Mouse (Mus musculus): ENCODE data around the gene Camk2b. TPM values are rescaled to one million over a fixed set of nuclear protein-coding genes. Genes with fewer than 3 reads are reported as not detected.
"Not testable (repeated sequence)": the region's sequence is repeated elsewhere in the genome, so short reads cannot be mapped to it uniquely, and the experiment has no call there.

Gene Camk2b
- polyA plus RNA-seq (2016; fragmentation: Nextera tagmentation; extraction: Ambion mirVana) = 0.19 and 0.43 TPM in 2 replicates

DNA sequence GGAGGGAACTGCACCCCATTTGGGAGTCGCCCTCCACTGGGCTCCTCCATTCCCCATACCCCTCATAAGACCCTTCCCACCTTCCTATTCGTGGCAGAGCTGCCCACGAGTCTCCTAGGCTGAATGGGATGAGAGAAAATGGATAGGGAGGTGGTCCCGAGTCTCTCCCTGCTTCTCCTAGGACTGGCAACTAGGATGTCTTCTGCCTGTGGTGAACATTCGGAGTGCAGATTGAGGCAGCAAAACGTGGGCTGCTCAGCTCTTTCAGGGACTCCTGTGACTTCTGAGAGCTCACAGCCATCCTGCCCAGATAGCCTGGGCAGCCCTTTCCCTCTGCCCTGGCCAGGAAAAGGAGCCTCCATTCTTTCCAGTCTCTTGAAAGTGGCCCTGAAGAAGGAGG is at the start of gene Camk2b:
Gene Camk2b, minus strand, starts transcription at position 187 of the 400 bp plus-strand sequence.
- Histone ChIP-seq H3K4me2 (peak within 1 kb of the TSS; percentile 67), H3K9me3 (replicated peaks) (no peaks in the 10 kb centered on the region), H3K27ac (no peak within 1 kb of the TSS), H3K4me3 (peak within 1 kb of the TSS; percentile 43), H3K4me1 (peaks cover 8% of the 10 kb centered on the region; the same call in 1 of the 2 replicates), H3K27me3 (replicated peaks) (peaks cover 96% of the 10 kb centered on the region), H3K9ac (no peak within 1 kb of the TSS), H3K36me3 (no peaks in the 10 kb centered on the region)
- ATAC-seq = no peak
- WGBS (ENCODE audit: insufficient replicate concordance) = 7% methylated on average over 6 of the region's 6 CpGs

DNA sequence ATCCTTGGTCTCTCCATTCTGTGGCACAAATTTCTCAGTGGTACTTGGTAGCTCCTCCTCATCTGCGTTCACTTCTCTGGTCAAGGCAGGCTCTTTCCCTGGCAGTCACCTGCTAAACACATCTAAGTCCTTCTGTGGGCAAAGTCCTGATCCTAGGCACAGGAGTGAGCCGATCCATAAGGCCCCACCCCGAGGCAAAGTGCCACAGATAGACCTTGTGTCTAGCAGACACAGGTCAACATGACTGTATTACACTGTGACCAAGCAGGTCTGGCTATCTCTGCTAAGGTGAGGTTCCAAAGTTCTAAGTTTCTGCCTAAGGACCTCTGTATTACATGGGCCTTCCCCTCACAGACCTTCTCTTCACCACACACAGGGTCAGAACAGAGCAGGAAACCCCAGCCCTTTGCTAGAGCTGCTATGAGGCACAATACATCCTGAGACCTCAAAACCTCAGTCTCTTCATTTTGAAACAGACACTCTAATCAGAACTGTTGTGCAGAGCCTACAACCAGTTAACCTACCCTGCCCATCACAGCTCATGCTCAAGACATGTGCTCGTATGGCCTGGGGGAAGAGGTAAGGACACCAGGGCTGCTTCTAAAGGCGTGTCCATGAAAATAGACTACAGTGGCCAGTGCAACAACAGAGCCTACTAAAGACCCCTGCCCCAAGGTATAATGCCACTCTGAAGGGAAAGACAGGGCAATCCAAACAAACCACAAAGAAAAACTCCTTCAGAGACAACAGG is 45.7 kb upstream of the Camk2b start:
- no peaks in the 10 kb centered on the region for H3K9me3 ChIP-seq (replicated peaks)
- no peaks in the 10 kb centered on the region for H3K4me1 ChIP-seq
- 78% methylated on average over 5 of the region's 5 CpGs for WGBS (ENCODE audit: insufficient replicate concordance)
- no peaks in the 10 kb centered on the region for H3K27me3 ChIP-seq (replicated peaks)
- no peak overlapping the region for H3K4me2 ChIP-seq
- ATAC-seq = no peak
- peaks cover 72% of the 10 kb centered on the region for H3K36me3 ChIP-seq
- H3K4me3 ChIP-seq = no peak overlapping the region
- H3K9ac ChIP-seq = no peak overlapping the region
- no peak overlapping the region for H3K27ac ChIP-seq

DNA sequence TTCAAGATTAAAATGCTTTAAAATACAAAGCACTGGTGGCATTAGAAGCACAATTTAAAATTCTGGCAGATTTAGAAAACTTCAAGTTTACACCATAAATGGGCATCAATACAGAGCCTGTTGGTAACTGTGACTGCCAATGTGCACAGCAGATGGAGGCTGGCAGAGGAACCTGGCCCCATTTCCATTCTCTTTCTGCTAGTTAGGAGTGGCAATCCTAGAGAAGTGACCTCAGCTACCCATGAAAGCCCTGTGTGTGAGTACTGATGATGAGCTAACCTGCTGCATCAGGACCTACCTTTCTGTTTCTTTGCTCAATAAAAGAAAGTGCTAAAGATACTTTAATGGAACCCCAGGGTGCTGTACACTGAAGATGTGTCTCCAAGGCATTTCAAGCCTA is 43.8 kb upstream of the Camk2b start:
- H3K27ac ChIP-seq = no peak overlapping the region
- H3K36me3 ChIP-seq = peaks cover 77% of the 10 kb centered on the region
- H3K27me3 ChIP-seq (replicated peaks) = no peaks in the 10 kb centered on the region
- no peak overlapping the region for H3K9ac ChIP-seq
- no peak overlapping the region for H3K4me2 ChIP-seq
- no peak overlapping the region for H3K4me3 ChIP-seq
- H3K9me3 ChIP-seq (replicated peaks) = no peaks in the 10 kb centered on the region
- no peak for ATAC-seq
- no peaks in the 10 kb centered on the region for H3K4me1 ChIP-seq

DNA sequence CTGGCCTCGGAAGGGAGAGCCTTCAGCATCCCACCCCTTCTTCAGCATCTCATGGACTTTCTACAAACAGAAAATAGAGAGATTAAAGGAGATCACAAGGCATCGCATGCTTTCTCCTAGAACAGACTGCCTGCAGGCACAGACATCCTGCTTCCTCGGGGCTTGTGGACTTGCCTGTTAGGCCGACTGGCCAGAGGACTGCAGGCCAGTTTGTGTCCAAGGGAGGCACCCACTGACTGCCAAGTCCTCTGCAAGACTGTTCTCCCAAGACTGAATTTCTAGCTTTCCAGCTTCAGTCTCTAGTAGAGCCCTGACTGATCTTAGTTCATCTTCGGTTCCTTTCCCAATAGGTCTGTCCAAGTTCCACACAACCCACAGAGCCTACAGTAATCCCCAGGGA is 42.1 kb upstream of the Camk2b start:
- H3K4me2 ChIP-seq = no peak overlapping the region
- H3K27ac ChIP-seq = no peak overlapping the region
- H3K4me3 ChIP-seq = no peak overlapping the region
- H3K4me1 ChIP-seq = no peaks in the 10 kb centered on the region
- H3K27me3 ChIP-seq (replicated peaks) = no peaks in the 10 kb centered on the region
- no peak overlapping the region for H3K9ac ChIP-seq
- 87% methylated on average over 5 of the region's 5 CpGs for WGBS (ENCODE audit: insufficient replicate concordance)
- ATAC-seq = no peak
- peaks cover 66% of the 10 kb centered on the region for H3K36me3 ChIP-seq
- no peaks in the 10 kb centered on the region for H3K9me3 ChIP-seq (replicated peaks)

DNA sequence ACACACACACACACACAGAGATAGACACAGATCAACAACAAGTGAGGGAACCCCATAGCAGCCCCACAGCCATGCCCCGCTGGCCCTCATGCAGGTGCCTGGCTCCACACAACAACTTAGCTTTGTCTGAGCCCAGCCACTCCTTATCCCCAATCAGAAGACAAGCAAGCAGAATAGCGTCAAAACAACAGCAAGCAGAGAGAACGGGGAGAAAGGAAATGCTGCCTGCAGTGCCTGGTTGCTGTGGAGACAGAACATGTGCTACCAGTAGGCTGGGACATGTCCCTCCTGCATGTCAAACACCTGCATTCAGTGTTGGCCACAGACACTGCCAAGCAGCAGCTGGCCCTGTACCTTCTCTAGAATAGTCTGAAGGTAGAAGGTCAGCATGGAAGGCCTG is 41.6 kb upstream of the Camk2b start:
- no peak overlapping the region for H3K4me2 ChIP-seq
- no peaks in the 10 kb centered on the region for H3K4me1 ChIP-seq
- no peak overlapping the region for H3K4me3 ChIP-seq
- ATAC-seq = no peak
- no peaks in the 10 kb centered on the region for H3K27me3 ChIP-seq (replicated peaks)
- no peaks in the 10 kb centered on the region for H3K9me3 ChIP-seq (replicated peaks)
- 73% methylated on average over 3 of the region's 3 CpGs for WGBS (ENCODE audit: insufficient replicate concordance)
- no peak overlapping the region for H3K27ac ChIP-seq
- no peak overlapping the region for H3K9ac ChIP-seq
- peaks cover 61% of the 10 kb centered on the region for H3K36me3 ChIP-seq

DNA sequence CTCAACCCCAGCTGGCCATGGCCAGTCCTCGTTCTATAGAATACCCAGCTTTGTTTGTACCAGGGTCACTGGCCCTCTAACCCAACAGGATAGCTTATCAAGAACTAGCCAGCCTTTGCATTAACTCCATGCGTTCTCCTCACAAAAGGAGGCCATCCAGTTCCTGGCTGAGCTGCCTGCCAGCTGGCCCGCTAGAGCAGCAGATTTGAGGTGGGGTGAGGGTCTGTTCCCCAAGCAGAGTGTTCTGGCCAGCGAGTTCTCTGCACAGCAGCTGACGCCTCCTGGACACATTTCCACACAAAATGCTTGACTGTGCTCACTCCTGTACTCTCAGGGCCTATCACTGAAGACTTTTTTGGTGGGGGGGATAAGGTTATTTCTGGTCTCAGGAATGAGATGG is 38.6 kb upstream of the Camk2b start:
- no peak for ATAC-seq
- H3K36me3 ChIP-seq = peaks cover 32% of the 10 kb centered on the region
- H3K27ac ChIP-seq = no peak overlapping the region
- H3K4me3 ChIP-seq = no peak overlapping the region
- no peak overlapping the region for H3K9ac ChIP-seq
- WGBS (ENCODE audit: insufficient replicate concordance) = 78% methylated on average over 5 of the region's 5 CpGs
- H3K27me3 ChIP-seq (replicated peaks) = no peaks in the 10 kb centered on the region
- H3K9me3 ChIP-seq (replicated peaks) = no peaks in the 10 kb centered on the region
- no peaks in the 10 kb centered on the region for H3K4me1 ChIP-seq
- no peak overlapping the region for H3K4me2 ChIP-seq

DNA sequence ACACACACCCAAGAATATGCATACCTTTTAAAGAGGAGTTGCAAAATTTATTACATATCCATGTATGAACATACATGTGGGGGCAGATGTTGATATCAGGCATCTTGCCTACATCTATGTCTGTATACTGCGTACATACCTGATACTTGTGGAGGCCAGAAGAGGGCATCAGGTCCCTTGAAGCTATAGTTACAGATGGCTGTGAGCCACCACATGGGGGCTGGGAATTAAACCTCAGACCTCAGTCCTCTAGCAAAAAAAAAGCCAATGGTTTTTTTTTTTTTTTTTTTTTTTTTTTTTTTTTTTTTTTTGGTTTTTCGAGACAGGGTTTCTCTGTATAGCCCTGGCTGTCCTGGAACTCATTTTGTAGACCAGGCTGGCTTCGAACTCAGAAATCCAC is 30.5 kb upstream of the Camk2b start:
- 63% methylated on average over 3 of the region's 3 CpGs for WGBS (ENCODE audit: insufficient replicate concordance)
- not testable (repeated sequence) for H3K27me3 ChIP-seq (replicated peaks); H3K4me2 ChIP-seq; H3K9ac ChIP-seq; H3K27ac ChIP-seq; H3K4me3 ChIP-seq; ATAC-seq; H3K4me1 ChIP-seq; H3K9me3 ChIP-seq (replicated peaks); H3K36me3 ChIP-seq

DNA sequence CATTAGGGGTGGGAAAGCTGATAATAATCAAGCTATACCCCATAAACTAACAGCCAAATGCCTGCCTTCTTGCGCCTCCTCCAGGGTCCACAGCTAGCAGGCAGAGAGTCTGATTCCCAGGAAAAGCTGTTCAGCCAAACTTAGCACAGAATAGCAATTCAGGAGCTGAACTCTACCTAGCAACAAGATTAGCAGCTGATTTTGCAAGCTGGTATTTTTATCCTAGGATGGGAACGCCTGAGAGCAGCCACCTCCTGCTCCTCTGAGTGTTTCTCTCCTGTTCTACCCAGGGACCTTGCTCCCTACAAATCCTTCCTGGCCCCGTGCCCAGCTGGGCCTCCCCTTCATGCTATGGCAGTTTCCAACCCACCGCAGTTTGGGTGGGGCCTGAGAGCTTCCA is 20.8 kb upstream of the Camk2b start:
- H3K4me2 ChIP-seq = no peak overlapping the region
- no peak overlapping the region for H3K27ac ChIP-seq
- H3K9ac ChIP-seq = no peak overlapping the region
- no peaks in the 10 kb centered on the region for H3K36me3 ChIP-seq
- no peaks in the 10 kb centered on the region for H3K4me1 ChIP-seq
- H3K27me3 ChIP-seq (replicated peaks) = peaks cover 15% of the 10 kb centered on the region
- 61% methylated on average over 4 of the region's 4 CpGs for WGBS (ENCODE audit: insufficient replicate concordance)
- ATAC-seq = no peak
- no peaks in the 10 kb centered on the region for H3K9me3 ChIP-seq (replicated peaks)
- no peak overlapping the region for H3K4me3 ChIP-seq

DNA sequence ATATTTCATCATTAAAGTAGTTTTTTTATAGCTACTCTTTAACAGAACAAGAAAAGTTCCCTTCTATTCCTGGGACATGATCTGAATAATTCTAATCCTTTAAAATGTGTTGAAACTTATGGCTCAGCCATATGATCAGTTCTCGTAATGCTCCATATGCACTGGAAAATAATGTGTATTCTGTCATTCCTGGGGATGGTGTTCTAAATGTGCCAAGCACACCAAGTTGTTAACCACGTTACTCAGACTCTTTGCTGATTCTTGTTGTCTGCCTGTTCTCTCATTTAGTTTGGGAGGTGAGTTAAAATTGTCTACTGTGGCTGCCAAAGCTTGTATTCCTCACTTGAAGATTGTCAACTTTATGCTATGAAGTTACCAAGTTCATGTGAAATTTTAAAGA is 12.6 kb upstream of the Camk2b start:
- Histone ChIP-seq H3K27me3 (replicated peaks) (peaks cover 9% of the 10 kb centered on the region; the same call in 1 of the 2 replicates), H3K36me3 (no peaks in the 10 kb centered on the region), H3K4me3 (no peak overlapping the region), H3K4me2 (no peak overlapping the region), H3K9ac (no peak overlapping the region), H3K27ac (no peak overlapping the region), H3K9me3 (replicated peaks) (no peaks in the 10 kb centered on the region), H3K4me1 (no peaks in the 10 kb centered on the region)
- WGBS (ENCODE audit: insufficient replicate concordance) = 67% methylated on average over 2 of the region's 2 CpGs
- ATAC-seq = no peak

DNA sequence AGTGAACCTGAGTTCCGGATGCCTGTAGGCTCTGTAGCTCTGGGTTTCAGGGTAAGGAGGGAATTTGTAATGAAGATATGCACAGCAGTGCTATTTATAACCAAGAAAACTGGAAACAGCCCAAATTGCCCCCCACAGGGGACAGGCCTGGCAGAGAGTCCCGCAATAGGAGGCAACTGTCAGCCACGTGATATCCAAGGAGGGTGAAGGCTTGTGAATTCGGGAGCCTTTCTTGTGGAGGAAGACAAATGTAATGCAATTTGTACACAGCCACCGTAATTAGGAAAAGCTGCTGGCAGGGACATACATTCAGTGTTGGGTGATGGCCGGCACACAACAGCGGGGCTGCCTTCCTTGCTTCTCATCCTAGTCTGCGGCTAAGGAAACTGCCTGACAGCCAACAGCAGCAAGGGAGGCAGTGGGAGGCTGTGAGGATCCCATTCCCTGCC is 9.5 kb upstream of the Camk2b start:
- ATAC-seq = no peak
- 58% methylated on average over 8 of the region's 8 CpGs for WGBS (ENCODE audit: insufficient replicate concordance)
- no peaks in the 10 kb centered on the region for H3K9me3 ChIP-seq (replicated peaks)
- no peak overlapping the region for H3K27ac ChIP-seq
- peaks cover 24% of the 10 kb centered on the region for H3K27me3 ChIP-seq (replicated peaks)
- no peak overlapping the region for H3K9ac ChIP-seq
- no peak overlapping the region for H3K4me2 ChIP-seq
- no peaks in the 10 kb centered on the region for H3K36me3 ChIP-seq
- no peaks in the 10 kb centered on the region for H3K4me1 ChIP-seq
- no peak overlapping the region for H3K4me3 ChIP-seq

DNA sequence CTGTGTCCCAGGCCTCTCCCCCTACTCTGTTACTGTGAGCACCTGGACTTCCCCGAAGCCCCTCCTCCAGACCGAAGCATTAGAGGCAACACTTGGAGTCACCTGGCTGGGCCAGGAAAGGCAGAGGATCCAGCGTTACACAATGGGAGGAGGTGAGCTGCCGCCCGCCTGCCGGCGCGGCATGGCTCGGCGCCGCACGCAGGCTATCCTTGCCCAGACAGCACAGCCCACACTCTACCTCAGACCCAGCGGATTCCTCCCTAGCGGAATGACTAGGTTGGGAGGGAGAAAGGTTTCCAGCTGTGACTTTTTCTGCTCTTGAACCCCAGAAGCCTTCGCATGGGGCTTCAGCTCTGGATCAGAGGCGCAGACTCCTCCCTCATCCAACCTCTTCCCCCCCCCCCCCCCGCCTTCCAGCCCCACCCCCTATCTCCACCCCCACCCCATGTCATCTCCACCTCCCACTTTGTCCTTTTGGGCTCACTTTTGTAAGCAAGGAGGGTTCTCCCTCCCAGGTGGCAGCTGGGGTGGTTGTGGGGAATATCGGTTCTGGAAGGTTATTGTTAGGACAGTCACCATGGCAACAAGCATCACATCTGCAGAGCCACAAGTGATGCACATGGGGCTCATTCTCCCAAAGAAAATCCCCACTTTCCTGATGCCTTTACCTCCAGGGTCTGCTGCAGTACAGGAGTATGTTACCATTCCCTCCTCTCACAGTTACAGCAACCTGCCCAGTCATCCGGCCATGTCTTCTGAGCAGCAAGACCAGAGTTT is 2.2 kb upstream of the Camk2b start:
- no peak for ATAC-seq

DNA sequence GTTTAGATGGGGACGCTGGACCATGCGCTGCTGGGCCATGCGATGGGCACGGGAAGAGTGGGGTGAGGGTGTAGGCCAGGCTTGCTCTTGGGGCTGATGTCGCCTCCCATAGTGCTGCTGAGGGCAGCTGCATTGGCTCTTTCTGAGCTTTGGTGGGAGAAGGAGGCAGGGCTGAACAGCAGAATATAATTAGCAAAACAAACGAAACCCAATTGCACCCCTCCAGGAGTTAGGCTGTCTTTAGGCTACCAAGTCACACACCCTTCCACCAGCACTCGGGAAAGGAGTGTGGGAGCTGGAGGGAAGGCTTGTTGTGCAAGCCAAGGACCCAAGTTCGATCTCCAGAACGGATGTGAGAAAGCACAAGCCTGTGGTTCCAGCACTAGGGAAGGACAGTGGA is 998 bp upstream of the Camk2b start:
- H3K27ac ChIP-seq = no peak overlapping the region
- no peaks in the 10 kb centered on the region for H3K9me3 ChIP-seq (replicated peaks)
- no peak overlapping the region for H3K4me2 ChIP-seq
- ATAC-seq = no peak
- no peak overlapping the region for H3K4me3 ChIP-seq
- H3K9ac ChIP-seq = no peak overlapping the region
- peaks cover 99% of the 10 kb centered on the region for H3K27me3 ChIP-seq (replicated peaks)
- WGBS (ENCODE audit: insufficient replicate concordance) = 40% methylated on average over 9 of the region's 9 CpGs
- no peaks in the 10 kb centered on the region for H3K36me3 ChIP-seq
- H3K4me1 ChIP-seq = peaks cover 8% of the 10 kb centered on the region; the same call in 1 of the 2 replicates

More for the DNA sequence above, 2.2 kb upstream of the Camk2b start:
- Histone ChIP-seq H3K27me3 (replicated peaks) (peaks cover 88% of the 10 kb centered on the region), H3K27ac (no peak overlapping the region), H3K9me3 (replicated peaks) (no peaks in the 10 kb centered on the region), H3K4me2 (0 out of 2 replicates have a peak overlapping the region, but pooled peaks have one; percentile 24), H3K4me1 (peaks cover 8% of the 10 kb centered on the region; the same call in 1 of the 2 replicates), H3K36me3 (no peaks in the 10 kb centered on the region), H3K4me3 (no peak overlapping the region), H3K9ac (no peak overlapping the region)
- 15% methylated on average over 17 of the region's 19 CpGs for WGBS (ENCODE audit: insufficient replicate concordance)

Measured in liver, embryonic 12.5 days (tissue).